Mouse (Mus musculus) liver, embryonic 15.5 days (tissue): ENCODE measurements around the gene Ehd4. TPM values are rescaled to one million over a fixed set of nuclear protein-coding genes. Genes with fewer than 3 reads are reported as not detected.

ENCODE experiments used
- ATAC-seq: fragments of 200-750 bp; cut with Nextera tagmentation; 2 replicates; pipeline ENCODE4 v1.8.0; 2017; ENCODE audit warnings: moderate number of reproducible peaks, mild to moderate bottlenecking, moderate library complexity; ENCODE audit not compliant: insufficient read depth
- H3K27ac ChIP-seq: fragments of 300-500 bp; sonication (generic); replicated peaks from 2 replicates; pipeline ENCODE4 v1.5.1; 2015; ENCODE audit warnings: mild to moderate bottlenecking, inconsistent platforms
- H3K27me3 ChIP-seq: fragments of 300-500 bp; sonication (generic); 2 replicates; pipeline ENCODE4 v1.6.1; 2015; ENCODE audit warnings: mild to moderate bottlenecking, inconsistent platforms
- H3K36me3 ChIP-seq: fragments of 300-500 bp; sonication (generic); replicated peaks from 2 replicates; pipeline ENCODE4 v1.6.1; 2015; ENCODE audit warnings: moderate library complexity, mild to moderate bottlenecking, inconsistent platforms
- H3K4me1 ChIP-seq: fragments of 300-500 bp; sonication (generic); replicated peaks from 2 replicates; pipeline ENCODE4 v1.6.1; 2015; ENCODE audit warnings: inconsistent platforms
- H3K4me2 ChIP-seq: fragments of 300-500 bp; sonication (generic); 2 replicates; pipeline ENCODE4 v1.6.1; 2015; ENCODE audit warnings: moderate library complexity, mild to moderate bottlenecking, inconsistent platforms
- H3K4me3 ChIP-seq: fragments of 300-500 bp; sonication (generic); replicated peaks from 2 replicates; pipeline ENCODE4 v1.5.1; 2015; ENCODE audit warnings: mild to moderate bottlenecking, inconsistent platforms
- H3K9ac ChIP-seq: fragments of 300-500 bp; sonication (generic); 2 replicates; pipeline ENCODE4 v1.6.1; 2015; ENCODE audit warnings: moderate library complexity, mild to moderate bottlenecking, inconsistent platforms
- H3K9me3 ChIP-seq: fragments of 300-500 bp; sonication (generic); replicated peaks from 2 replicates; pipeline ENCODE4 v1.6.1; 2016; ENCODE audit warnings: inconsistent platforms
- WGBS: fragments of 180-500 bp; shearing (Covaris S2); methylation state at CpG from one replicate; pipeline ENCODE4 v1.1.7; 2015; ENCODE audit warnings: mixed read lengths; ENCODE audit not compliant: insufficient replicate concordance; 5-methylcytosine and 5-hydroxymethylcytosine counted together
- polyA plus RNA-seq: library from polyadenylated mRNA; unstranded; fragments of >200 nt; fragmentation: Nextera tagmentation; extraction: Ambion mirVana; gene quantifications from 2 replicates; pipeline ENCODE4 v1.2.1, GENCODE M21; 2015

The Ehd4 gene
- polyA plus RNA-seq, 1 experiment from 2014 or later = 23.4 TPM

DNA sequence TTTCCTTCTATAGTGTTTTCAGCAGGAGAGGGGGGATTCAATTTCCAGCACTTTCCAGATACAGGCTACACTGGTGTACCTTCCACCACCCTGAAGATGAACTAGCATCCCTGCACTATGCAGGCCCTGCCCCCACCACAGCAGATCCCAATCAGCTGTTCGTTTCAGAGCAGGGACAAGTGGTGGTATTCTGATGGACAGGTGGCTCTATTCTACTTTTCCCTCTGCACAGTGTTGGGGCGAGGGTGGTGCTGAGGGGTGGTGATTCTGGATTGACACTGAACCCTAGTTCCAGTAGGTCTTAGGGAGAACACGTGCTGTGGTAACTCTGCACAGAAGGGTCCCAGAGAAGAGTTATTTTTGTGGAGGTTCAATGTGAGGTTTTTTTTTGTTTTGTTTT, 43.2 kb downstream of the Ehd4 start:
- 54% methylated on average over 3 of the region's 3 CpGs for WGBS
- H3K27ac ChIP-seq = no peak overlapping the region

DNA sequence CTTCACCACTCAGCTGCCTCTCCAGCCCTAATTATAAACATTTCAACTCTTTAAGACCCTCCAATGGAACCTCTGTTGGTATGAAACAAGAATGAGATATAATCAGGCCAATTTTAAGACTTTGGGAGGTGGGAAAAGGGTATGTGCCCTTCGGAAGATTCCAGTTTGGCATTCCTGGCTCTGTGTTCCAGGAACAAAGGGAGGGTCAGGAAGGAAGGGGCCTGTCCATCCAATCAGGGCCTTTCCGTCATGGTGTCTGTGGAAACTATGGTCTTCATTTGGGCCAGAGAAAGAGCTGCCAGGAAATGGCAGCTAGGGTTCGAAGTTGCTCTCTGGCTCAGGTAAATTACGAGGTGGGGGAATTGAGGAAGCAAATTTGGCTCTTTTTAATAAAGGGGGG, 46.3 kb downstream of the Ehd4 start:
- H3K4me2 ChIP-seq = no peak overlapping the region
- H3K4me1 ChIP-seq = peaks cover 16% of the 10 kb centered on the region; the same call in 1 of the 2 replicates
- no peak for ATAC-seq
- H3K9ac ChIP-seq = no peak overlapping the region
- H3K9me3 ChIP-seq = no peaks in the 10 kb centered on the region
- no peak overlapping the region for H3K27ac ChIP-seq
- 74% methylated on average over 4 of the region's 4 CpGs for whole genome bisulfite sequencing
- H3K4me3 ChIP-seq = no peak overlapping the region
- no peaks in the 10 kb centered on the region for H3K36me3 ChIP-seq
- no peaks in the 10 kb centered on the region for H3K27me3 ChIP-seq

More for the DNA sequence above, 43.2 kb downstream of the Ehd4 start:
- Histone ChIP-seq H3K4me3 (no peak overlapping the region), H3K4me1 (peaks cover 21% of the 10 kb centered on the region; the same call in 1 of the 2 replicates), H3K36me3 (no peaks in the 10 kb centered on the region), H3K9me3 (no peaks in the 10 kb centered on the region), H3K9ac (no peak overlapping the region), H3K4me2 (no peak overlapping the region), H3K27me3 (no peaks in the 10 kb centered on the region)
- no peak for ATAC-seq

DNA sequence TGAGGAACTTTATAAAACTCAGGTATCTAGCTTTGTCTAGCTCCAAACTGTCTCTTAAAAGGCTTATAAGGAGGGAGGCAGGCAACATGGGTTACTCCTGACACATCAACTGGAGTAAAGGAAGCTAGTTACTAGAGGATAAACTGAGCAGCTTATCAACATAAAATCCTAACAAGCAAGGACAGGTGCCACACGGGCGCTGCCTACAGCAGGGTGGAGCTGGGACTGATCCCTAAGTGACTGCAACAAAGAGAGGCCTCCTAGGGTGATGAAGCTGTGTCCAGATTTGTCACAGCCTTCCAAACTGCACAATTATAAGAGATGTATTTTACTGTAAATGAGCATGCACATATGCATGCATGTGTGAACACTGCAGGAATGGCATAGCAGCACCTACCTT, 47.0 kb downstream of the Ehd4 start:
- no peak overlapping the region for H3K4me3 ChIP-seq
- peaks cover 19% of the 10 kb centered on the region; the same call in 1 of the 2 replicates for H3K4me1 ChIP-seq
- no peak overlapping the region for H3K9ac ChIP-seq
- H3K9me3 ChIP-seq = no peaks in the 10 kb centered on the region
- H3K36me3 ChIP-seq = no peaks in the 10 kb centered on the region
- H3K27ac ChIP-seq = no peak overlapping the region
- H3K27me3 ChIP-seq = no peaks in the 10 kb centered on the region
- H3K4me2 ChIP-seq = no peak overlapping the region
- 75% methylated on average over 2 of the region's 2 CpGs for WGBS
- no peak for ATAC-seq

DNA sequence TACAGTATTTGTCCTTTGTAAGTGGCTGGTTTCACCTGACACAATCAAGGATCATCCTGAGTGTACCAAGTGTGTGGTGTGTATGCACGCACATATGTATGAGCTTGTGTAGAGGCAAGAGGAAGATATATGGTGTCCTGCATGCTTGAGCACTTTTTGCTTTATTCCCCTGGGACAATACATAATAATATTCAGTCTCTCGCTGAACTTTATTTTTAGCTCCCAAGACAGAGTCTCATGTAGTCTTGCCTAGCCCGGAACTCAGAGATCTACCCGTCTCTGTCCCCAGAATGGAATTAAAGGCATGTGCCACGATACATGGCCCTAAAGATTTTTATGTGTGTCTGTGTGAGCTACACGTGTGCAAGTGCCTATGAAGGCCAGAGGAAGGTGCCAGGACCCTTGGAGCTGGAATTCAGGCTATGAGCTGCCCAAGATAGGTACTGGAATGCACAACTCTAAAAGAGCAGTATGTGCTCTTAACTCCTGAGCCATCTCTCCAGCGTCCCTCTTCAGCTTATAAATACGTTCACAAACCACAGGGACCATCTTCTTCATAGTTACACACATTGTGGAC, 47.9 kb downstream of the Ehd4 start:
- Histone ChIP-seq H3K4me3 (no peak overlapping the region), H3K27me3 (no peaks in the 10 kb centered on the region), H3K4me1 (0 out of 2 replicates have a peak, but pooled peaks cover 13% of the 10 kb centered on the region), H3K36me3 (0 out of 2 replicates have a peak, but pooled peaks cover 3% of the 10 kb centered on the region), H3K27ac (no peak overlapping the region), H3K4me2 (no peak overlapping the region), H3K9me3 (no peaks in the 10 kb centered on the region), H3K9ac (no peak overlapping the region)
- ATAC-seq = no peak
- 74% methylated on average over 8 of the region's 8 CpGs for WGBS

DNA sequence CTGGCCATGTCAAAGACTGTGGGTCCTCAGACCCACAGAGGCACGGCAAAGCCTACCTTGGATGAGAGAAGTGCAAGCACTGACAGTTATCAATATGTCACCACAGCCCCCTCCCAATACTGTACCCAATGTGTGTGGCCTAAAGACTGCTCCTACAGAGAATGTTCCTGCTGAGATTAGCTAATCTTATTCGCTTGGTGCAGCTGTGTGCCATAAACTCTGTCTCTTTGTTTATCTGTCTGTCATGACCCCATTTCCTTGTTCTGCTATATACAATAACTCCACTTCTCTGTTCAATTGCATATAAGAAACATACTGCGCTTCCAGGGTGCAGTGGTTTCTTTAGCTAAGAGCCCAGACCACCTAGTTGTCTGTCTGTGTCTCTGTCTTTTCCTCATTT, 48.5 kb downstream of the Ehd4 start:
- Histone ChIP-seq H3K36me3 (0 out of 2 replicates have a peak, but pooled peaks cover 6% of the 10 kb centered on the region), H3K27me3 (no peaks in the 10 kb centered on the region), H3K4me3 (no peak overlapping the region), H3K27ac (no peak overlapping the region), H3K9me3 (no peaks in the 10 kb centered on the region), H3K4me1 (0 out of 2 replicates have a peak, but pooled peaks cover 10% of the 10 kb centered on the region), H3K9ac (no peak overlapping the region), H3K4me2 (no peak overlapping the region)
- 45% methylated on average over 3 of the region's 3 CpGs for WGBS
- ATAC-seq = no peak

DNA sequence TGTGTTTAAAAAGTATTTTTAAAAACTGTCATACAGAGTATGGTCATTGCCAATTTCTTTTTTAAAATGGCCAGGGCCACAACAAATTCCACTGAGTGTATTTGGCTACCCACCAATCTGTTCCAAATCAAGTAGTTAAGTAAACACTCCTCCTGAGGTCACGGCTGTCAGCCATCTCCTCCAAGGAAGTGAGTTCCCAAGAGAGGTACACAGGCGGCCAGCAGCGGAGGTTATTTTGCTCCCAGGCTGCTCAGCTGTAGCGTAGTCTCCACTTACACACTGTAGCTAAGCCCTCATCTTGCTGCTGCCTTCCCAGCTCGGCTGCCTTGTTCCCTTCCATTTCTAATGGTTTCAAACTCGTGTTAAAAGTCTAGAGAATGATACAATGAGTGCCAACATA, 51.5 kb downstream of the Ehd4 start:
- Histone ChIP-seq H3K27ac (no peak overlapping the region), H3K27me3 (no peaks in the 10 kb centered on the region), H3K9me3 (no peaks in the 10 kb centered on the region), H3K9ac (no peak overlapping the region), H3K36me3 (0 out of 2 replicates have a peak, but pooled peaks cover 6% of the 10 kb centered on the region), H3K4me1 (0 out of 2 replicates have a peak, but pooled peaks cover 10% of the 10 kb centered on the region), H3K4me2 (no peak overlapping the region), H3K4me3 (no peak overlapping the region)
- ATAC-seq = no peak
- 52% methylated on average over 6 of the region's 6 CpGs for WGBS

GRCm38 (mm10) chr2:120102450-120102849, 52.0 kb downstream of the Ehd4 start:
- WGBS = 54% methylated on average over 2 of the region's 2 CpGs
- Histone ChIP-seq H3K4me1 (0 out of 2 replicates have a peak, but pooled peaks cover 10% of the 10 kb centered on the region), H3K36me3 (0 out of 2 replicates have a peak, but pooled peaks cover 6% of the 10 kb centered on the region), H3K4me2 (no peak overlapping the region), H3K9ac (no peak overlapping the region), H3K27ac (no peak overlapping the region), H3K27me3 (no peaks in the 10 kb centered on the region), H3K4me3 (no peak overlapping the region), H3K9me3 (no peaks in the 10 kb centered on the region)
- no peak for ATAC-seq

- no peak overlapping the region for H3K4me3 ChIP-seq
- no peak overlapping the region for H3K27ac ChIP-seq
- no peak overlapping the region for H3K4me2 ChIP-seq
- no peak overlapping the region for H3K9ac ChIP-seq
- WGBS = 88% methylated on average over 11 of the region's 11 CpGs
- ATAC-seq = no peak
- H3K36me3 ChIP-seq = 0 out of 2 replicates have a peak, but pooled peaks cover 6% of the 10 kb centered on the region
- H3K27me3 ChIP-seq = no peaks in the 10 kb centered on the region
- 0 out of 2 replicates have a peak, but pooled peaks cover 10% of the 10 kb centered on the region for H3K4me1 ChIP-seq
- H3K9me3 ChIP-seq = no peaks in the 10 kb centered on the region
Observed at GRCm38 (mm10) chr2:120101961-120102360, 52.4 kb downstream of the Ehd4 start.

DNA sequence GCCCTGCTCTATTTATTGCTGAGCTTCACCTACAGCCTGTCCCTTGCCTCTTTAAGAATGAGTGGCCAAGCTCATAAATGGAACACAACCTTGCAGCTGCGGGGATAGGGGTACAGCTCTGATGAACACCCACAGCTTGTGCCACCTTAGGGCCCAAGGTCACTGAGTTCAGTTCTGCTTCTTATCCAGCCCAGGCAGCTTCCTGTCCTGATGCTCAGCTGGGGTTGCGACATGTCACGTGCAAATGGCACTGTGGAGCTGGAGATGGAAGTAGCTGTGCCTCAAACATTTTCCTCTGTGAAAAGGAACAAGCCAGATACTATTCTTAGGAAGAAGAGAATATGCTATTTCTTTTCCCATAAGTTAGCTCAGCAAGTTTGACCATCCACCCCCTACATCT, 54.5 kb downstream of the Ehd4 start:
- H3K27ac ChIP-seq = 0 out of 2 replicates have a peak overlapping the region, but pooled peaks have one; percentile 48
- H3K9me3 ChIP-seq = no peaks in the 10 kb centered on the region
- H3K27me3 ChIP-seq = no peaks in the 10 kb centered on the region
- H3K36me3 ChIP-seq = 0 out of 2 replicates have a peak, but pooled peaks cover 13% of the 10 kb centered on the region
- 0 out of 2 replicates have a peak, but pooled peaks cover 10% of the 10 kb centered on the region for H3K4me1 ChIP-seq
- H3K4me3 ChIP-seq = no peak overlapping the region
- ATAC-seq = peak; percentile 49; the same call in 1 of the 2 replicates
- H3K9ac ChIP-seq = no peak overlapping the region
- WGBS = 27% methylated on average over 3 of the region's 3 CpGs
- H3K4me2 ChIP-seq = no peak overlapping the region

DNA sequence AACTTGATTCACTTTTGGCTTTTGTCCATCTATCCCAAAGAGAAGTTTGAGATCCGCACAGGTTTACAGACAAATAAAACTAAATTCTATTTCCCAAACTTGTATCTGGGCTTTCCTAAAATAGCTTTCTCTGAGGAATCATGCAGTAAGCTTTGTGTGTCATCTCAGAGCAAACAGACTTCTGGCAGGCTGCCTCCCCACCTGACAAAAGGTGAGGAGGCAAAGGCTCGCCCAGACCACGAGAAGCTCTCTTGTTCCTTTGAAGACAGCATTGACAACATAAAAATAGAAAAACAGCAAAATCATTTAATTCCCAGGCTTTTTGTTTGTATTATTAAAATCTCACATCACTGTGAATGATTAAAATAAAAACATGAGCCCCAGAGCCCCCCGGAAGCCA, 55.1 kb downstream of the Ehd4 start:
- Histone ChIP-seq H3K4me2 (no peak overlapping the region), H3K4me3 (no peak overlapping the region), H3K9me3 (no peaks in the 10 kb centered on the region), H3K27me3 (no peaks in the 10 kb centered on the region), H3K36me3 (0 out of 2 replicates have a peak, but pooled peaks cover 14% of the 10 kb centered on the region), H3K27ac (no peak overlapping the region), H3K4me1 (0 out of 2 replicates have a peak, but pooled peaks cover 10% of the 10 kb centered on the region), H3K9ac (no peak overlapping the region)
- ATAC-seq = no peak
- WGBS = 71% methylated on average over 4 of the region's 4 CpGs

GRCm38 (mm10) chr2:120098781-120099202, 55.6 kb downstream of the Ehd4 start:
- ATAC-seq = no peak
- 0 out of 2 replicates have a peak, but pooled peaks cover 14% of the 10 kb centered on the region for H3K36me3 ChIP-seq

More at GRCm38 (mm10) chr2:120098781-120099202, 55.6 kb downstream of the Ehd4 start:
- Histone ChIP-seq H3K9me3 (no peaks in the 10 kb centered on the region), H3K4me3 (no peak overlapping the region), H3K4me1 (0 out of 2 replicates have a peak, but pooled peaks cover 12% of the 10 kb centered on the region), H3K27me3 (no peaks in the 10 kb centered on the region), H3K27ac (no peak overlapping the region), H3K4me2 (no peak overlapping the region), H3K9ac (no peak overlapping the region)
- 66% methylated on average over 8 of the region's 8 CpGs for WGBS
